Mouse (Mus musculus): ENCODE measurements at regions not wholly inside any gene's neighbourhood (a gene's known extent, or its start where the extent isn't known, plus 50 kb on each side); places are given as distances from the start of the nearest gene placed in this dataset.

GRCm38 (mm10) chr1:35754170-35754569, 314.0 kb upstream of the Hs6st1 start:
- H3K27me3 ChIP-seq (ENCODE audit: control insufficient read depth, insufficient read depth, low read length, poor library complexity, severe bottlenecking): peaks cover 2% of the 10 kb centered on the region; the same call in 1 of the 2 replicates
- H3K27ac ChIP-seq (ENCODE audit: insufficient read depth, low read length): no peak overlapping the region
- no peaks in the 10 kb centered on the region for H3K9me3 ChIP-seq (replicated peaks; ENCODE audit: control insufficient read depth, insufficient read depth, low read length, poor library complexity, severe bottlenecking)
- no peak overlapping the region for H3K9ac ChIP-seq (ENCODE audit: low read depth, poor library complexity, severe bottlenecking)
- no peaks in the 10 kb centered on the region for H3K36me3 ChIP-seq (ENCODE audit: control insufficient read depth, insufficient read depth, low read length, poor library complexity, severe bottlenecking)
- H3K4me1 ChIP-seq (ENCODE audit: control insufficient read depth, insufficient read depth, low read length): peaks cover 6% of the 10 kb centered on the region
- TF ChIP-seq POLR2A (IDR thresholded peaks at IDR 0.05; ENCODE audit: insufficient read depth, low read length) (no peak), CTCF (IDR thresholded peaks at IDR 0.05; ENCODE audit: low read depth, low read length) (no peak), EP300 (IDR thresholded peaks at IDR 0.05; ENCODE audit: insufficient read depth, low read depth, low read length) (no peak)
- no peak overlapping the region for H3K4me3 ChIP-seq (ENCODE audit: low read depth, low read length)

- no peak overlapping the region for H3K27ac ChIP-seq (ENCODE audit: insufficient read depth, low read length)
- no peak overlapping the region for H3K4me3 ChIP-seq (ENCODE audit: low read depth, low read length)
- H3K9me3 ChIP-seq (replicated peaks; ENCODE audit: control insufficient read depth, insufficient read depth, low read length, poor library complexity, severe bottlenecking): no peaks in the 10 kb centered on the region
- TF ChIP-seq POLR2A (IDR thresholded peaks at IDR 0.05; ENCODE audit: insufficient read depth, low read length) (no peak), CTCF (IDR thresholded peaks at IDR 0.05; ENCODE audit: low read depth, low read length) (no peak), EP300 (IDR thresholded peaks at IDR 0.05; ENCODE audit: insufficient read depth, low read depth, low read length) (no peak)
- H3K9ac ChIP-seq (ENCODE audit: low read depth, poor library complexity, severe bottlenecking): no peak overlapping the region
- H3K36me3 ChIP-seq (ENCODE audit: control insufficient read depth, insufficient read depth, low read length, poor library complexity, severe bottlenecking): no peaks in the 10 kb centered on the region
- peaks cover 2% of the 10 kb centered on the region for H3K4me1 ChIP-seq (ENCODE audit: control insufficient read depth, insufficient read depth, low read length)
- peaks cover 2% of the 10 kb centered on the region; the same call in 1 of the 2 replicates for H3K27me3 ChIP-seq (ENCODE audit: control insufficient read depth, insufficient read depth, low read length, poor library complexity, severe bottlenecking)
Measured at GRCm38 (mm10) chr1:35759010-35759409, 309.2 kb upstream of the Hs6st1 start.

GRCm38 (mm10) chr1:35759600-35759999, 308.6 kb upstream of the Hs6st1 start:
- Histone ChIP-seq H3K27ac (ENCODE audit: insufficient read depth, low read length) (no peak overlapping the region), H3K4me1 (ENCODE audit: control insufficient read depth, insufficient read depth, low read length) (peaks cover 2% of the 10 kb centered on the region), H3K9me3 (replicated peaks; ENCODE audit: control insufficient read depth, insufficient read depth, low read length, poor library complexity, severe bottlenecking) (no peaks in the 10 kb centered on the region), H3K27me3 (ENCODE audit: control insufficient read depth, insufficient read depth, low read length, poor library complexity, severe bottlenecking) (peaks cover 2% of the 10 kb centered on the region; the same call in 1 of the 2 replicates), H3K36me3 (ENCODE audit: control insufficient read depth, insufficient read depth, low read length, poor library complexity, severe bottlenecking) (no peaks in the 10 kb centered on the region), H3K9ac (ENCODE audit: low read depth, poor library complexity, severe bottlenecking) (no peak overlapping the region), H3K4me3 (ENCODE audit: low read depth, low read length) (no peak overlapping the region)
- TF ChIP-seq POLR2A (IDR thresholded peaks at IDR 0.05; ENCODE audit: insufficient read depth, low read length): no peak
- no peak for TF ChIP-seq CTCF (IDR thresholded peaks at IDR 0.05; ENCODE audit: low read depth, low read length)

- TF ChIP-seq POLR2A (IDR thresholded peaks at IDR 0.05; ENCODE audit: insufficient read depth, low read length): no peak
- TF ChIP-seq CTCF (IDR thresholded peaks at IDR 0.05; ENCODE audit: low read depth, low read length): no peak
- TF ChIP-seq EP300 (IDR thresholded peaks at IDR 0.05; ENCODE audit: insufficient read depth, low read depth, low read length): no peak
- Histone ChIP-seq H3K27me3 (ENCODE audit: control insufficient read depth, insufficient read depth, low read length, poor library complexity, severe bottlenecking) (no peaks in the 10 kb centered on the region), H3K36me3 (ENCODE audit: control insufficient read depth, insufficient read depth, low read length, poor library complexity, severe bottlenecking) (no peaks in the 10 kb centered on the region), H3K9me3 (replicated peaks; ENCODE audit: control insufficient read depth, insufficient read depth, low read length, poor library complexity, severe bottlenecking) (no peaks in the 10 kb centered on the region), H3K4me1 (ENCODE audit: control insufficient read depth, insufficient read depth, low read length) (peaks cover 2% of the 10 kb centered on the region), H3K9ac (ENCODE audit: low read depth, poor library complexity, severe bottlenecking) (no peak overlapping the region), H3K27ac (ENCODE audit: insufficient read depth, low read length) (no peak overlapping the region), H3K4me3 (ENCODE audit: low read depth, low read length) (no peak overlapping the region)
Measured at GRCm38 (mm10) chr1:35763051-35763450, 305.1 kb upstream of the Hs6st1 start.

GRCm38 (mm10) chr1:35763456-35763855, 304.7 kb upstream of the Hs6st1 start:
- no peaks in the 10 kb centered on the region for H3K36me3 ChIP-seq (ENCODE audit: control insufficient read depth, insufficient read depth, low read length, poor library complexity, severe bottlenecking)
- H3K9ac ChIP-seq (ENCODE audit: low read depth, poor library complexity, severe bottlenecking): no peak overlapping the region
- H3K9me3 ChIP-seq (replicated peaks; ENCODE audit: control insufficient read depth, insufficient read depth, low read length, poor library complexity, severe bottlenecking): no peaks in the 10 kb centered on the region
- no peak overlapping the region for H3K4me3 ChIP-seq (ENCODE audit: low read depth, low read length)
- H3K4me1 ChIP-seq (ENCODE audit: control insufficient read depth, insufficient read depth, low read length): peaks cover 2% of the 10 kb centered on the region
- TF ChIP-seq EP300 (IDR thresholded peaks at IDR 0.05; ENCODE audit: insufficient read depth, low read depth, low read length) (no peak), CTCF (IDR thresholded peaks at IDR 0.05; ENCODE audit: low read depth, low read length) (no peak), POLR2A (IDR thresholded peaks at IDR 0.05; ENCODE audit: insufficient read depth, low read length) (no peak)
- H3K27me3 ChIP-seq (ENCODE audit: control insufficient read depth, insufficient read depth, low read length, poor library complexity, severe bottlenecking): no peaks in the 10 kb centered on the region
- no peak overlapping the region for H3K27ac ChIP-seq (ENCODE audit: insufficient read depth, low read length)

- Histone ChIP-seq H3K36me3 (ENCODE audit: control insufficient read depth, insufficient read depth, low read length, poor library complexity, severe bottlenecking) (no peaks in the 10 kb centered on the region), H3K9me3 (replicated peaks; ENCODE audit: control insufficient read depth, insufficient read depth, low read length, poor library complexity, severe bottlenecking) (no peaks in the 10 kb centered on the region), H3K27ac (ENCODE audit: insufficient read depth, low read length) (no peak overlapping the region), H3K4me1 (ENCODE audit: control insufficient read depth, insufficient read depth, low read length) (peaks cover 2% of the 10 kb centered on the region), H3K4me3 (ENCODE audit: low read depth, low read length) (no peak overlapping the region), H3K27me3 (ENCODE audit: control insufficient read depth, insufficient read depth, low read length, poor library complexity, severe bottlenecking) (no peaks in the 10 kb centered on the region), H3K9ac (ENCODE audit: low read depth, poor library complexity, severe bottlenecking) (no peak overlapping the region)
- TF ChIP-seq POLR2A (IDR thresholded peaks at IDR 0.05; ENCODE audit: insufficient read depth, low read length) (no peak), CTCF (IDR thresholded peaks at IDR 0.05; ENCODE audit: low read depth, low read length) (no peak), EP300 (IDR thresholded peaks at IDR 0.05; ENCODE audit: insufficient read depth, low read depth, low read length) (no peak)
Measured at GRCm38 (mm10) chr1:35764068-35764467, 304.1 kb upstream of the Hs6st1 start.

All from ES-Bruce4 (cell line).